ENCODE assay signal across 17 mouse cellular contexts in genomic region chr11:29779409-29780026, GRCm38 (mm10).
"Had no signal": no experiment of that assay in that cellular context is flagged by ENCODE, and none has a peak within 500 bp of the region (broad histone marks: within the 10 kb centered on the region; RNA-seq: fewer than 3 reads in every experiment).

No protein-coding gene starts in this region.

- H3K27me3 ChIP-seq: liver, embryonic 15.5 days; neural tube, embryonic 13.5 days had no signal

- H3K4me1 ChIP-seq: liver, embryonic 15.5 days had no signal

- H3K27ac ChIP-seq: left cerebral cortex, adult 2 months; limb, embryonic 10.5 days; liver, embryonic 15.5 days; midbrain, embryonic 10.5 days; neural tube, embryonic 13.5 days; stomach, postnatal 0 days had no signal

- DNase-seq: kidney, adult 11 months; kidney, adult 9 months; kidney, postnatal 10 days; kidney, postnatal 4 days; lung, adult 2 months; lung, postnatal 4 days; midbrain, embryonic 14.5 days; right cerebral cortex, postnatal 4 days; thymus, postnatal 4 days had no signal

- ATAC-seq: lung, postnatal 0 days had no signal

- H3K36me3 ChIP-seq: limb, embryonic 10.5 days; liver, embryonic 15.5 days; midbrain, embryonic 10.5 days; neural tube, embryonic 13.5 days had no signal

- H3K9me3 ChIP-seq: limb, embryonic 10.5 days; liver, embryonic 15.5 days; midbrain, embryonic 10.5 days; neural tube, embryonic 13.5 days had no signal

- H3K9ac ChIP-seq: liver, embryonic 15.5 days; neural tube, embryonic 13.5 days had no signal

- H3K4me2 ChIP-seq: liver, embryonic 11.5 days; liver, embryonic 15.5 days; neural tube, embryonic 13.5 days had no signal

- H3K4me3 ChIP-seq: left cerebral cortex, adult 2 months; limb, embryonic 10.5 days; liver, embryonic 15.5 days; midbrain, embryonic 10.5 days; neural tube, embryonic 13.5 days had no signal
